Mouse (Mus musculus): ENCODE results near the gene Sprr2i. TPM values are rescaled to one million over a fixed set of nuclear protein-coding genes. Genes with fewer than 3 reads are reported as not detected.

The Sprr2i gene
- not detected in 2 replicates for polyA plus RNA-seq (2014; fragmentation: Nextera tagmentation; extraction: Ambion mirVana)

DNA sequence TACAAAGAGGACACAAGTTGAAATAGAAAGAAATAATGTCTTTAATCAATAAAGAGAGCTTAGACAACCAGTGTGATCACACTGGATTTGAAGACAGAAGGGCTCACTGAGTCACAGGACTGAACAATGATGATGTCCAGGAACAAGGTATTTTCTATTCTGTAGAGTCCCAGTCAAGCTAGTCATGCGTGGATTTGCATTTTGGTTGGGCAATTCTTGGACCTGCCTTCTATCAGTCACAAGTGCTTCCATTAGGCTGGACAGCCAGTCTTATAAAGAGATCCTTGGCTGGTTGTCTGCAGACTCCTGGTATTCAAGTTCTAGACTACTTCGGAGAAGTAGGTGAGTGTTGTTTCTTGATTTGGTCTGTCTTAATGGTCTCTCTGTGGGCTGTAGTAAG is at the start of gene Sprr2i:
Gene Sprr2i, plus strand, starts transcription at position 301 of the 400 bp plus-strand sequence.
- Histone ChIP-seq H3K27ac (ENCODE audit: low read depth, low read length) (no peak within 1 kb of the TSS), H3K36me3 (ENCODE audit: control insufficient read depth, insufficient read depth, low read length) (no peaks in the 10 kb centered on the region), H3K9ac (ENCODE audit: low read depth, low read length) (no peak within 1 kb of the TSS), H3K4me3 (ENCODE audit: low read length) (no peak within 1 kb of the TSS), H3K27me3 (ENCODE audit: control insufficient read depth, insufficient read depth, low read length) (no peaks in the 10 kb centered on the region), H3K4me1 (ENCODE audit: control insufficient read depth, insufficient read depth, low read length) (no peaks in the 10 kb centered on the region), H3K9me3 (ENCODE audit: control insufficient read depth, low read length) (no peaks in the 10 kb centered on the region), H3K4me2 (replicated peaks; ENCODE audit: low read depth, low read length) (no peak within 1 kb of the TSS)
- no peak for ATAC-seq (ENCODE audit: low FRiP score, low TSS enrichment)
- WGBS: 94% methylated on average over 2 of the region's 2 CpGs

DNA sequence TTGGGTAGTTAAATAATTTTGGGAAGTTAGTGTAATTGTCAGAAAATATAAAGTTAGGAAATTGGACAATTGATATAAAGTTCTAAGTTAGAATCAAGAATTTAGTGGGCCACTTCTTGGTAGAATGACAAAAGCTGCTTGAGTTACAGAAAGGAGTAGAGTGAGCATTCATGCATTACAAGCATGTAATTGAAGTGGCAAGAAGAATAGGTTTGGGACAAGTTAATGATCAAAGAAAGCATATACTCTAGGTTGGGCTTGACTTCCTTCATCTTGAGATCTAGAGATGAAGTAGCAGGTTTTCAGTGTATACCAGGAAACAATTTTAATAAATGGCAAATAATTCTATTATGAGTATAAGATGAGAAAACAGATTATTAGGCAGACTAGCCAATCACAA is 46.2 kb upstream of the Sprr2i start:
- Histone ChIP-seq H3K27me3 (ENCODE audit: control insufficient read depth, insufficient read depth, low read length) (no peaks in the 10 kb centered on the region), H3K4me1 (ENCODE audit: control insufficient read depth, insufficient read depth, low read length) (0 out of 2 replicates have a peak, but pooled peaks cover 2% of the 10 kb centered on the region), H3K9ac (ENCODE audit: low read depth, low read length) (no peak overlapping the region), H3K9me3 (ENCODE audit: control insufficient read depth, low read length) (0 out of 2 replicates have a peak, but pooled peaks cover 3% of the 10 kb centered on the region), H3K27ac (ENCODE audit: low read depth, low read length) (no peak overlapping the region; the same call in 1 of the 2 replicates), H3K36me3 (ENCODE audit: control insufficient read depth, insufficient read depth, low read length) (no peaks in the 10 kb centered on the region), H3K4me3 (ENCODE audit: low read length) (no peak overlapping the region), H3K4me2 (replicated peaks; ENCODE audit: low read depth, low read length) (no peak overlapping the region)
- ATAC-seq (ENCODE audit: low FRiP score, low TSS enrichment): peak; percentile 84; the same call in 1 of the 2 replicates

DNA sequence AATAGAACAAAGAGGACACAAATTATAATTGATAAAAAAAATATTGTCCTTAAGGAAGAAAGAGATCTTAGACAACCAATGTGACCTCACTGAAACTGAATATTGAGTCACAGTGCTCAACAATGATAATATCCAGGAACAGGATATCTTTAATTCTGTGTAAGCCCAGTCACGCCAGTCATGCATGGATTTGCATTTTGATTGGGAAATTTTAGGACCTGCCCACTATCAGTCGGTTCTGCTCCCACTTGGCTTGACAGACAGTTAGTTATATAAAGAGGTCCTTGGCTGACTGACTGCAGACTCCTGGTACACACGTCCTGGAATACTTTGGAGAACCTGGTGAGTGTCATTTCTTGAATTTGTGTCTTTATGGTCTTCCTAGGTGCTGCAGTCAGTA is 42.9 kb upstream of the Sprr2i start, which contains the start of gene Sprr2f:
Gene Sprr2f, plus strand, starts transcription at position 301 of the 400 bp plus-strand sequence.
- Histone ChIP-seq H3K9me3 (ENCODE audit: control insufficient read depth, low read length) (no peaks in the 10 kb centered on the region), H3K27ac (ENCODE audit: low read depth, low read length) (no peak within 1 kb of the TSS), H3K4me2 (replicated peaks; ENCODE audit: low read depth, low read length) (no peak within 1 kb of the TSS), H3K27me3 (ENCODE audit: control insufficient read depth, insufficient read depth, low read length) (no peaks in the 10 kb centered on the region), H3K36me3 (ENCODE audit: control insufficient read depth, insufficient read depth, low read length) (no peaks in the 10 kb centered on the region), H3K4me3 (ENCODE audit: low read length) (no peak within 1 kb of the TSS), H3K9ac (ENCODE audit: low read depth, low read length) (no peak within 1 kb of the TSS), H3K4me1 (ENCODE audit: control insufficient read depth, insufficient read depth, low read length) (0 out of 2 replicates have a peak, but pooled peaks cover 2% of the 10 kb centered on the region)
- WGBS: 68% methylated on average over 3 of the region's 3 CpGs
- ATAC-seq (ENCODE audit: low FRiP score, low TSS enrichment): no peak

DNA sequence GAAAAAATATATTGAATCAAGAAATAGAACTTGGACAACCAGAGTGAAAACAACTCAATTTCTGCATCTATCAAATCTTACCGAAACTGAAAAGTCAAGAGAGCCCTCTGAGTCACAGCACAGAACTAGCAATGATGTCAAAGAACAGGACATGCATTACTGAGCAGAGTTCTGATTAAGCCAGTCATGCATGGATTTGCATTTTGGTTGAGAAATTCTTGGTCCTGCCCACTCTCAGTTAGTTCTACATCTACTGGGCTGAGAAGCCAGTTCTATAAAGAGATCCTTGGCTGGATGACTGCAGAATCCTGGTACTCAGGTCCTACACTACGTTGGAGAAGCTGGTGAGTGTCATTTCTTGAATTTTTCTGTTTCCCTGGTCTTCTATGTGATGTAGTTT is 34.2 kb upstream of the Sprr2i start:
- Histone ChIP-seq H3K36me3 (ENCODE audit: control insufficient read depth, insufficient read depth, low read length) (no peaks in the 10 kb centered on the region), H3K27me3 (ENCODE audit: control insufficient read depth, insufficient read depth, low read length) (no peaks in the 10 kb centered on the region), H3K4me1 (ENCODE audit: control insufficient read depth, insufficient read depth, low read length) (no peaks in the 10 kb centered on the region), H3K9me3 (ENCODE audit: control insufficient read depth, low read length) (no peaks in the 10 kb centered on the region), H3K4me3 (ENCODE audit: low read length) (no peak overlapping the region), H3K9ac (ENCODE audit: low read depth, low read length) (no peak overlapping the region), H3K27ac (ENCODE audit: low read depth, low read length) (no peak overlapping the region), H3K4me2 (replicated peaks; ENCODE audit: low read depth, low read length) (no peak overlapping the region)
- ATAC-seq (ENCODE audit: low FRiP score, low TSS enrichment): no peak
- WGBS: 72% methylated on average over 2 of the region's 2 CpGs

DNA sequence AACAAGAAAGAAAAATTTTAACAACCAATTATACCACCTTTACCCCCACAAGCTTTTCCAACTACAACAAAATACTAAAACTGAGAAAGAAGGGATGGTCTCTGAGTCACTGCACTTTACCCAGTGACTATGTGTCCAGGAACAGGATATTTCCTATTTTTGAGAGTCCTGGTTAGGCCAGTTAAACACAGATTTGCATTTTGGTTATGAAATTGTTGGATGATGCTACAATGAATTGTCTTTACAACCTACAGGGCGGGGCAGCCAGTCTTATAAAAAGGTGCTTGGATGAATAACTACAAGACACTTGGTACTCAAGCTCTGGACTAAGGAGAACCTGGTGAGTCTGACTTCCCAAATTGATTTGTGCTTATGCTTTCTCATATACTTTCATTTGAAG is 22.4 kb upstream of the Sprr2i start, which contains the start of gene Sprr2h:
Gene Sprr2h, plus strand, starts transcription at position 301 of the 400 bp plus-strand sequence.
- no peak for ATAC-seq (ENCODE audit: low FRiP score, low TSS enrichment)
- Histone ChIP-seq H3K4me3 (ENCODE audit: low read length) (no peak within 1 kb of the TSS), H3K27me3 (ENCODE audit: control insufficient read depth, insufficient read depth, low read length) (no peaks in the 10 kb centered on the region), H3K9me3 (ENCODE audit: control insufficient read depth, low read length) (no peaks in the 10 kb centered on the region), H3K27ac (ENCODE audit: low read depth, low read length) (no peak within 1 kb of the TSS), H3K4me2 (replicated peaks; ENCODE audit: low read depth, low read length) (no peak within 1 kb of the TSS), H3K36me3 (ENCODE audit: control insufficient read depth, insufficient read depth, low read length) (no peaks in the 10 kb centered on the region), H3K4me1 (ENCODE audit: control insufficient read depth, insufficient read depth, low read length) (no peaks in the 10 kb centered on the region), H3K9ac (ENCODE audit: low read depth, low read length) (no peak within 1 kb of the TSS)
- whole genome bisulfite sequencing: 86% methylated on average over 1 of the region's 1 CpGs

DNA sequence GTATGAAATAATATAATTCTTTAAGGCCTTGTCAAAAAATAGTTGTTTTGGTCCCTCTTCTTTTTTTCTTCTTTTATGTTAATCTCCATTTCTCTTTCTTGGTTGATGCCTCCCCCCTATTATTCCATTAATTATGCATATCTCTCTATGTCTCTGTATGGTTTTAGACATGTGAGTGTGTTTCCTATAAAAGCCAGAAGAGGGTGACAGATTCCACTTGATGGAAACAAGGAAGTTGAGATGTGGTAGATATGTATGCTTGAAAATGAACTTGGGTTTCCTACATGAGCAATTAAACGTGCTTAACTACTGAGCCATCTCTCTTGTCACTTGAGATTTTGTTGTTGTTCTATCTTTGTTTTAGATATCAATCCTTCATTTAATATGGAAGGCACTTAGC is 13.5 kb upstream of the Sprr2i start:
- 47% methylated on average over 1 of the region's 1 CpGs for WGBS
- no peak for ATAC-seq (ENCODE audit: low FRiP score, low TSS enrichment)
- no peaks in the 10 kb centered on the region for H3K9me3 ChIP-seq (ENCODE audit: control insufficient read depth, low read length)
- H3K4me2 ChIP-seq (replicated peaks; ENCODE audit: low read depth, low read length): no peak overlapping the region
- H3K27me3 ChIP-seq (ENCODE audit: control insufficient read depth, insufficient read depth, low read length): no peaks in the 10 kb centered on the region
- H3K4me1 ChIP-seq (ENCODE audit: control insufficient read depth, insufficient read depth, low read length): no peaks in the 10 kb centered on the region
- H3K27ac ChIP-seq (ENCODE audit: low read depth, low read length): no peak overlapping the region
- H3K9ac ChIP-seq (ENCODE audit: low read depth, low read length): no peak overlapping the region
- H3K4me3 ChIP-seq (ENCODE audit: low read length): no peak overlapping the region
- no peaks in the 10 kb centered on the region for H3K36me3 ChIP-seq (ENCODE audit: control insufficient read depth, insufficient read depth, low read length)

DNA sequence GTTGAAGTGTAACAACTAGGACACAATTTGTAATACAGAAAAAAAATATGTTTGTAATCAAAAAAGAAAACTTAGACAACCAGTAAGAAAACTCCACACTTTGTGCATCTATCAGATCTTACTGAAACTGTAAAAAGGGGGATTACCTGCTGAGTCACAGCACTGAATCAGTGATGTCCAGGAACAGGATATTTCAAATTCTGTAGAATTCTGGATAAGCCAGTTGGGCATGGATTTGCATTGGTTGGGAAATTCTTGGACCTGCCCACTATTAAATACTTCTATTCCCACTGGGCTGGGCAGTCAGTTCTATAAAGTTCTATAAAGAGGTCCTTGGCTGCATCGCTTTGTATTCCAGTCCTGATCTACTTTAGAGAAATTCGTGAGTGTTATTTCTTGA is 10.0 kb downstream of the Sprr2i start, which contains the start of gene Sprr2j-ps:
Gene Sprr2j-ps, plus strand, starts transcription at position 301 of the 400 bp plus-strand sequence.
- no peaks in the 10 kb centered on the region for H3K36me3 ChIP-seq (ENCODE audit: control insufficient read depth, insufficient read depth, low read length)
- no peak within 1 kb of the TSS for H3K27ac ChIP-seq (ENCODE audit: low read depth, low read length)
- no peaks in the 10 kb centered on the region for H3K27me3 ChIP-seq (ENCODE audit: control insufficient read depth, insufficient read depth, low read length)
- no peaks in the 10 kb centered on the region for H3K9me3 ChIP-seq (ENCODE audit: control insufficient read depth, low read length)
- H3K4me2 ChIP-seq (replicated peaks; ENCODE audit: low read depth, low read length): no peak within 1 kb of the TSS
- H3K4me1 ChIP-seq (ENCODE audit: control insufficient read depth, insufficient read depth, low read length): no peaks in the 10 kb centered on the region
- no peak within 1 kb of the TSS for H3K4me3 ChIP-seq (ENCODE audit: low read length)
- 94% methylated on average over 2 of the region's 2 CpGs for WGBS
- no peak within 1 kb of the TSS for H3K9ac ChIP-seq (ENCODE audit: low read depth, low read length)
- no peak for ATAC-seq (ENCODE audit: low FRiP score, low TSS enrichment)

DNA sequence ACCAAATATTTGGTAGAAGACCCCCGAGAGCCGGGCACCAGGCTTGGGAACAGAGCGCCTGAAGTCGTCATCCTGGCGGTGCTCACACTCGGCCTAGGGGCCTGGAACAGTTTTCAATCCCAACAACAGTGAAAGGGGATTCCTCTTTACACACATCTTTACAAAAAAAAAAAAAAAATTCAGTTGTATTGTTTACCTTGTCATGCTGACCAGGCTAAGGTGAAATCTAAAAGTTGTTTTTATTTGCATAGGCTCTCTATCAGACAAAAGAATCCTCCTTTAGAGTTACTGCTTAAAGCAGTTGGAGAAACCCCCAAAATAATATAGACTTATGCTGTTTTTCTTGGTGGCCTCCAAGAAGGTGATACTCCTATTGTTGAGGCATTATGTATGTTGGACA is 21.5 kb downstream of the Sprr2i start, which contains the start of gene Gm9774:
Gene Gm9774, minus strand, starts transcription at position 101 of the 400 bp plus-strand sequence.
- Histone ChIP-seq H3K27ac (ENCODE audit: low read depth, low read length) (no peak within 1 kb of the TSS), H3K4me1 (ENCODE audit: control insufficient read depth, insufficient read depth, low read length) (no peaks in the 10 kb centered on the region), H3K4me3 (ENCODE audit: low read length) (no peak within 1 kb of the TSS), H3K4me2 (replicated peaks; ENCODE audit: low read depth, low read length) (no peak within 1 kb of the TSS), H3K9ac (ENCODE audit: low read depth, low read length) (no peak within 1 kb of the TSS), H3K27me3 (ENCODE audit: control insufficient read depth, insufficient read depth, low read length) (no peaks in the 10 kb centered on the region), H3K9me3 (ENCODE audit: control insufficient read depth, low read length) (no peaks in the 10 kb centered on the region), H3K36me3 (ENCODE audit: control insufficient read depth, insufficient read depth, low read length) (no peaks in the 10 kb centered on the region)
- ATAC-seq (ENCODE audit: low FRiP score, low TSS enrichment): no peak
- WGBS: 88% methylated on average over 6 of the region's 6 CpGs

DNA sequence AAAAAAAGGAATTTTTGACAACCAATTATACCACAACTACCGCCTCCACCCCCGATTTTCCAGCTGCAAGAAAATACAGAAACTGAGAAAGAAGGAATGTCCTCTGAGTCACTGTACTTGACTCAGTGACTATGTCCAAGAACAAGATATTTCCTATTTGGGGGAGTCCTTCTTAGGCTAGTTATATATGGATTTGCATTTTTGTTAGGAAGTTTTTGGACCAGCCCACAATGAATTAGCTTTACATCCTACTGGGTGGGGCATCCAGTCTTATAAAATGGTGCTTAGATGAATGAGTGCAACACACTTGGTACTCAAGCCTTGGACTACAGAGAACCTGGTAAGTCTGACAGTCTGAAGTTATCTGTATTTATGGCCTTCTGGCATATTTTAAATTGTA is 24.5 kb downstream of the Sprr2i start, which contains the start of gene Sprr2k:
Gene Sprr2k, plus strand, starts transcription at position 301 of the 400 bp plus-strand sequence.
- no peaks in the 10 kb centered on the region for H3K36me3 ChIP-seq (ENCODE audit: control insufficient read depth, insufficient read depth, low read length)
- no peak within 1 kb of the TSS for H3K4me2 ChIP-seq (replicated peaks; ENCODE audit: low read depth, low read length)
- no peak for ATAC-seq (ENCODE audit: low FRiP score, low TSS enrichment)
- WGBS: 89% methylated on average over 2 of the region's 2 CpGs
- no peak within 1 kb of the TSS for H3K27ac ChIP-seq (ENCODE audit: low read depth, low read length)
- H3K4me1 ChIP-seq (ENCODE audit: control insufficient read depth, insufficient read depth, low read length): no peaks in the 10 kb centered on the region
- H3K9me3 ChIP-seq (ENCODE audit: control insufficient read depth, low read length): no peaks in the 10 kb centered on the region
- H3K9ac ChIP-seq (ENCODE audit: low read depth, low read length): no peak within 1 kb of the TSS
- H3K4me3 ChIP-seq (ENCODE audit: low read length): no peak within 1 kb of the TSS
- H3K27me3 ChIP-seq (ENCODE audit: control insufficient read depth, insufficient read depth, low read length): no peaks in the 10 kb centered on the region
